Mouse (Mus musculus) layer of hippocampus, adult 2 months (tissue): ENCODE data around the gene Card6. TPM values are rescaled to one million over a fixed set of nuclear protein-coding genes. Genes with fewer than 3 reads are reported as not detected.

Experiments used
- DNase-seq, 2 experiments: peaks; one replicate each; pipeline ENCODE4 v3.0.0; 2022; ENCODE audit warnings: low spot score in 2 of 2
- H3K27ac ChIP-seq: fragments of 200-600 bp; 2 replicates; pipeline ENCODE4 v1.8.1; 2022
- H3K4me3 ChIP-seq: fragments of 200-600 bp; 2 replicates; pipeline ENCODE4 v1.8.1; 2022; ENCODE audit warnings: mild to moderate bottlenecking
- CTCF ChIP-seq: fragments of 200-600 bp; conservative IDR thresholded peaks from 2 replicates; pipeline ENCODE4 v1.8.1; 2022; ENCODE audit warnings: antibody characterized with exemption, mild to moderate bottlenecking, moderate library complexity
- long read RNA-seq, 2 experiments: library from polyadenylated mRNA; stranded (forward); transcript quantifications; one replicate each; pipeline ENCODE4 v2.0.0; 2021; ENCODE audit warnings: borderline mapping rate in 2 of 2
- total RNA-seq, 2 experiments: library from RNA; stranded (reverse); gene quantifications; 2 replicates each; pipeline ENCODE4 v1.2.3; 2021

The Card6 gene
- total RNA-seq = 1 to 10 TPM; 5.8 to 6.6 TPM
- long read RNA-seq, experiment 1, partial matches to known transcripts = 0 of 2 reads
- long read RNA-seq, experiment 1, other reads (novel, unspliced or antisense) = 1 of 2 reads
- long read RNA-seq, experiment 2, full-length matches to known transcripts = 1 of 3 reads
- long read RNA-seq, experiment 2, partial matches to known transcripts = 0 of 3 reads
- long read RNA-seq, experiment 2, other reads (novel, unspliced or antisense) = 2 of 3 reads

GRCm38 (mm10) chr15:5107686-5108654 lies at the start of gene Card6:
TSS of gene Card6 (minus strand) at chr15:5108539.
- no peak for TF ChIP-seq CTCF
- H3K4me3 ChIP-seq = peak within 1 kb of the TSS; percentile 49
- peak in 1 of 2 experiments; percentile 42 for DNase-seq
- H3K27ac ChIP-seq = peak within 1 kb of the TSS; percentile 91

- no peak for DNase-seq
- TF ChIP-seq CTCF = no peak
- Histone ChIP-seq H3K27ac (no peak overlapping the region), H3K4me3 (no peak overlapping the region)
Observed at GRCm38 (mm10) chr15:5157386-5157785, 49.0 kb upstream of the Card6 start.

DNA sequence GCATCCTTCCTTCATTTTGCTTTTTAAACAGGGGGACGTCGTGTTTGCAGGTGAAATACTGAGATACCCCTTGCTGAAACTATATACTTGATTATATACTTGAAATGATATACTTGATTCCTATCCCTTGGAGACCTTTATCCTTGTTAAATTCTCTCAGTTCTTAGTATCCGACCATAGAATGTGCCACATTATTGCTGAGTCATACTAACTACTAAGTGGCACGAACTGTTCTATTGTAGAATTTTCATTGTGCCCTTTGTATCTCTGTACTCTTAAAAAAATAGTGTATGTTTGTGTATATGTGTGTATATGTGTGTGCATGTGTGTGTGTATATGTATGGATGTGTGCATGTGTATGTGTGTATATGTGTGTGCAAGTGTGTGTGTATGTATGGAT lies 48.0 kb upstream of the Card6 start:
- no peak overlapping the region for H3K4me3 ChIP-seq
- TF ChIP-seq CTCF = no peak
- no peak overlapping the region for H3K27ac ChIP-seq
- DNase-seq = no peak

- H3K4me3 ChIP-seq = no peak overlapping the region
- peak overlapping the region; percentile 48; the same call in 1 of the 2 replicates for H3K27ac ChIP-seq
- TF ChIP-seq CTCF = no peak
- DNase-seq = no peak
Observed at GRCm38 (mm10) chr15:5155093-5155492, 46.8 kb upstream of the Card6 start.

DNA sequence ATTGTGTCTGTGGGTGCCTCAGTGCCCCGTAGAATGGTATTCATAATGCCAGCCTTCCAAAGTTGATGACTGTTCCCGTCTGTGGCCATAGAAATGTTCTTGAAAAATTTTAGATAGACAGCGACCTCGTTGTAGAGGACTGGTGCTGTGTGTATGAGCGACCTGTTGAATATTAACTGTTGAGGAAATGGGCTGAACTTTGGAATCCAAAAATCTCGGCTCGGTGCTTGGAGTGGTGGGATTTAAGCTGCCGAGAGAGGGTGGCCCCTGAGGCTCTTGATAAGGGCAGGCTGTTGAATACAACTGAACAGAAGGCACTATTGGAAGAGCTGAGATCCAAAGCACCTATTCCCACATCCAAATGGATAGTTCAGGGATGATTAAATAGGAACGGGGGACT lies 46.3 kb upstream of the Card6 start:
- Histone ChIP-seq H3K27ac (no peak overlapping the region), H3K4me3 (no peak overlapping the region)
- no peak for DNase-seq
- TF ChIP-seq CTCF = no peak

- DNase-seq = no peak
- Histone ChIP-seq H3K4me3 (no peak overlapping the region), H3K27ac (no peak overlapping the region)
- TF ChIP-seq CTCF = no peak
Observed at GRCm38 (mm10) chr15:5152171-5152570, 43.8 kb upstream of the Card6 start.

- H3K4me3 ChIP-seq = no peak overlapping the region
- DNase-seq = no peak
- no peak overlapping the region for H3K27ac ChIP-seq
- no peak for TF ChIP-seq CTCF
Observed at GRCm38 (mm10) chr15:5149187-5149586, 40.8 kb upstream of the Card6 start.

- Histone ChIP-seq H3K4me3 (peak overlapping the region; percentile 93; the same call in 1 of the 2 replicates), H3K27ac (no peak overlapping the region)
- TF ChIP-seq CTCF = no peak
- DNase-seq = no peak
Observed at GRCm38 (mm10) chr15:5145196-5145945, 37.0 kb upstream of the Card6 start.

GRCm38 (mm10) chr15:5144021-5144778 lies 35.9 kb upstream of the Card6 start:
- DNase-seq = peak; percentile 32 to 60
- H3K27ac ChIP-seq = peak overlapping the region; percentile 98
- peak; percentile 58 for TF ChIP-seq CTCF
- H3K4me3 ChIP-seq = peak overlapping the region; percentile 93

GRCm38 (mm10) chr15:5143361-5144020 lies 35.2 kb upstream of the Card6 start, which contains the start of gene Prkaa1:
TSS of gene Prkaa1 (plus strand) at chr15:5143861.
- peak within 1 kb of the TSS; percentile 93 for H3K4me3 ChIP-seq
- H3K27ac ChIP-seq = peak within 1 kb of the TSS; percentile 98
- peak; percentile 60 for TF ChIP-seq CTCF
- peak; percentile 33 to 66 for DNase-seq

- no peak for TF ChIP-seq CTCF
- Histone ChIP-seq H3K4me3 (no peak overlapping the region; the same call in 1 of the 2 replicates), H3K27ac (no peak overlapping the region; the same call in 1 of the 2 replicates)
- DNase-seq = no peak
Observed at GRCm38 (mm10) chr15:5142714-5143113, 34.4 kb upstream of the Card6 start.
